Mouse (Mus musculus) stomach, postnatal 0 days (tissue): ENCODE measurements at regions not wholly inside any gene's neighbourhood (a gene's known extent, or its start where the extent isn't known, plus 50 kb on each side); places are given as distances from the start of the nearest gene placed in this dataset.

ENCODE experiments used
- ATAC-seq: fragments of 200-750 bp; cut with Nextera tagmentation; 2 replicates; pipeline ENCODE4 v1.8.0; 2017; ENCODE audit not compliant: low FRiP score, low TSS enrichment
- DNase-seq: peaks from one replicate; pipeline ENCODE4 v3.0.0-alpha.2; 2016; ENCODE audit warnings: low spot score
- H3K27ac ChIP-seq: fragments of 300-500 bp; sonication (generic); replicated peaks from 2 replicates; pipeline ENCODE4 v1.5.1; 2014; ENCODE audit warnings: mild to moderate bottlenecking, control low read depth
- H3K27me3 ChIP-seq: fragments of 300-500 bp; sonication (generic); 2 replicates; pipeline ENCODE4 v1.6.1; 2014; ENCODE audit warnings: low read length; ENCODE audit not compliant: control insufficient read depth, insufficient read depth
- H3K36me3 ChIP-seq: fragments of 300-500 bp; sonication (generic); 2 replicates; pipeline ENCODE4 v1.6.1; 2014; ENCODE audit warnings: low read length, mixed read lengths; ENCODE audit not compliant: control insufficient read depth, insufficient read depth
- H3K4me1 ChIP-seq: fragments of 300-500 bp; sonication (generic); replicated peaks from 2 replicates; pipeline ENCODE4 v1.6.1; 2014; ENCODE audit warnings: antibody characterized with exemption; ENCODE audit not compliant: control insufficient read depth, insufficient read depth
- H3K4me2 ChIP-seq: fragments of 300-500 bp; sonication (generic); replicated peaks from 2 replicates; pipeline ENCODE4 v1.6.1; 2014; ENCODE audit warnings: low read depth, mild to moderate bottlenecking, control low read depth, moderate library complexity
- H3K4me3 ChIP-seq: fragments of 300-500 bp; sonication (generic); 2 replicates; pipeline ENCODE4 v1.5.1; 2014; ENCODE audit warnings: low read depth, low read length, control low read depth
- H3K9ac ChIP-seq: fragments of 300-500 bp; sonication (generic); 2 replicates; pipeline ENCODE4 v1.6.1; 2014; ENCODE audit warnings: mild to moderate bottlenecking, low read length, control low read depth, mixed read lengths
- H3K9me3 ChIP-seq: fragments of 300-500 bp; sonication (generic); 2 replicates; pipeline ENCODE4 v1.6.1; 2016; ENCODE audit warnings: low read length; ENCODE audit not compliant: control insufficient read depth
- CTCF ChIP-seq: IDR thresholded peaks from 2 replicates; pipeline ENCODE4 v1.5.1; 2016; ENCODE audit warnings: antibody characterized with exemption, low read depth, mild to moderate bottlenecking, moderate library complexity
- EP300 ChIP-seq: optimal IDR thresholded peaks from 2 replicates; pipeline ENCODE3; 2016; ENCODE audit warnings: antibody characterized with exemption
- WGBS: fragments of 180-500 bp; shearing (Covaris S2); extraction: QIAGEN DNeasy Blood & Tissue Kit; methylation state at CpG from one replicate; pipeline ENCODE4 v1.1.7; 2014; 5-methylcytosine and 5-hydroxymethylcytosine counted together

GRCm38 (mm10) chr3:20590143-20590542, 223.2 kb upstream of the Agtr1b start:
- WGBS: 39% methylated on average over 2 of the region's 2 CpGs
- peak; percentile 14 for DNase-seq
- no peaks in the 10 kb centered on the region for H3K9me3 ChIP-seq
- no peak overlapping the region for H3K4me2 ChIP-seq
- ATAC-seq: no peak
- H3K4me3 ChIP-seq: no peak overlapping the region
- H3K36me3 ChIP-seq: no peaks in the 10 kb centered on the region
- no peak for TF ChIP-seq EP300
- peak; percentile 91 for TF ChIP-seq CTCF
- H3K4me1 ChIP-seq: no peaks in the 10 kb centered on the region
- no peak overlapping the region for H3K27ac ChIP-seq
- no peaks in the 10 kb centered on the region for H3K27me3 ChIP-seq
- no peak overlapping the region for H3K9ac ChIP-seq

DNA sequence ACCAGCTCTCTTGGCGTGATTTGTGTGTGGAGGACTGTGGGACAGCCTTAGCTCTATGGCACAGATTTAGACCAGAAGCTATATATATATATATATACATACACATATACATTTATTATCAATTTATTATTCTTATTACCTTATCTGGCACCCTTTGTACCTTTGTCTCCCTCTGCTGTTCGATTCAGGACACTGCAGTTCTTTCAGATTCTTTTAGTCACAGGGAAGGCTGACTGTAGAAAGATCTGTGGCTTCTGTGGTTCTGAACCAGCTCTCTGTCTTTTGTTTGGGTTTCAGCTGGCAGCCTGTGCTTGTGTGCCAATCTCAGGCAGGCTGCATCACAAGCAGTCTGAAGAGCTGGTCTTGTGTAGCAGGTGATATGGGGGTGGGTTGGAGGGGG, 184.6 kb upstream of the Agtr1b start:
- WGBS: 43% methylated on average over 2 of the region's 2 CpGs
- H3K27ac ChIP-seq: no peak overlapping the region
- DNase-seq: no peak

DNA sequence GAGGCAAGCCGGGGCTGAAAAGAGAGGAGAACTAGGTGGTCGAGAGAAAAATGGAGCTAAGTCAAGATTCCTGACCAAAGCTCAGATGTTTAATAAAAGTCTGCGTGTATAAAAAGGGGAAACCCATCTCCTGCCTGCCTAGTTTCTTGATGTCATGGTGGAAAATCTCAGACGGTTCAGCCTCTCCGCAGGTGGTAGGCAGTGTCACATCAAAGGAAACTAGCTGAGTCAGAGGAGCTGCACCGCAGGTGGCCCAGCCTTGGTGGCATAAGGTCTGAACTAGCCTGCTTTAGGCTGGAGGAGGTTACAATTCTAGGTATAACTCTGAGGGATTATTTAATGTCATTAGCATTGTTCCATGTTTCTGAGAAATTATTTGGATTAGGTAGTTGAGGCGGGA, 177.0 kb upstream of the Agtr1b start:
- Histone ChIP-seq H3K27ac (no peak overlapping the region), H3K4me1 (no peaks in the 10 kb centered on the region), H3K4me3 (no peak overlapping the region), H3K9me3 (no peaks in the 10 kb centered on the region), H3K27me3 (no peaks in the 10 kb centered on the region), H3K9ac (no peak overlapping the region), H3K4me2 (no peak overlapping the region), H3K36me3 (no peaks in the 10 kb centered on the region)
- TF ChIP-seq CTCF: no peak
- TF ChIP-seq EP300: no peak
- ATAC-seq (no peak), DNase-seq (no peak)
- WGBS: 71% methylated on average over 7 of the region's 7 CpGs

More for the DNA sequence above, 184.6 kb upstream of the Agtr1b start:
- TF ChIP-seq CTCF (peak; percentile 71), EP300 (no peak)
- no peak overlapping the region for H3K9ac ChIP-seq
- no peaks in the 10 kb centered on the region for H3K36me3 ChIP-seq
- no peak overlapping the region for H3K4me3 ChIP-seq
- no peak for ATAC-seq
- H3K4me1 ChIP-seq: no peaks in the 10 kb centered on the region
- no peaks in the 10 kb centered on the region for H3K9me3 ChIP-seq
- no peak overlapping the region for H3K4me2 ChIP-seq
- H3K27me3 ChIP-seq: no peaks in the 10 kb centered on the region

GRCm38 (mm10) chr3:20538492-20539004, 171.6 kb upstream of the Agtr1b start:
- ATAC-seq: no peak
- Histone ChIP-seq H3K27me3 (no peaks in the 10 kb centered on the region), H3K27ac (no peak overlapping the region), H3K36me3 (no peaks in the 10 kb centered on the region), H3K4me2 (no peak overlapping the region), H3K4me1 (no peaks in the 10 kb centered on the region), H3K4me3 (no peak overlapping the region), H3K9ac (no peak overlapping the region), H3K9me3 (no peaks in the 10 kb centered on the region)
- TF ChIP-seq EP300 (no peak), CTCF (no peak)
- WGBS: 55% methylated on average over 4 of the region's 4 CpGs
- no peak for DNase-seq

- H3K9me3 ChIP-seq: no peaks in the 10 kb centered on the region
- no peak overlapping the region for H3K9ac ChIP-seq
- no peak overlapping the region for H3K4me2 ChIP-seq
- H3K27ac ChIP-seq: no peak overlapping the region
- TF ChIP-seq CTCF (peak; percentile 86), EP300 (no peak)
- no peak for ATAC-seq
- peak; percentile 30 for DNase-seq
- no peaks in the 10 kb centered on the region for H3K27me3 ChIP-seq
- H3K4me1 ChIP-seq: no peaks in the 10 kb centered on the region
- H3K36me3 ChIP-seq: no peaks in the 10 kb centered on the region
- 45% methylated on average over 6 of the region's 6 CpGs for WGBS
- no peak overlapping the region for H3K4me3 ChIP-seq
Observed at GRCm38 (mm10) chr3:20520738-20521137, 153.8 kb upstream of the Agtr1b start.

DNA sequence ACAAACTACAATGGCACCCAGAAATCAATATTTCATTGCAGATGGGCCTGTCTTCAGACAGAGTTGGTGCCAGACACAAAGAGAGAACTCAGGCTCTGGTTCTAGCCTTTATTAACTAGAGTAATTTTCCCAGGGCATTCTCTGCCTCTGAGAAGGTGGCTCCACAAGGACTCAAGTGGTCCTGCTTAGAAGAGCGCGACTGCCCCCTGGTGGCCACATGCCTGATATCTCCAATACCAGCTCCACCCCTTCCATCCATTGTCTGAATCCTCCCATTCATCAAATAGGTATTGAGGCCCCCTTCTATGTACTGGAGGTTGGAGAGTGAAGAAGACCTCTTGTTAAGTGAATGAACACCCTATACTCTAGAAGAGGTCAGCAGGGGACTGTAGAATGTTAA, 142.2 kb upstream of the Agtr1b start:
- H3K27me3 ChIP-seq: no peaks in the 10 kb centered on the region
- no peak overlapping the region for H3K27ac ChIP-seq
- no peaks in the 10 kb centered on the region for H3K36me3 ChIP-seq
- H3K4me2 ChIP-seq: no peak overlapping the region
- H3K4me3 ChIP-seq: no peak overlapping the region
- no peaks in the 10 kb centered on the region for H3K9me3 ChIP-seq
- peak; percentile 89 for TF ChIP-seq CTCF
- TF ChIP-seq EP300: no peak
- DNase-seq (peak; percentile 84), ATAC-seq (peak; percentile 64; the same call in 1 of the 2 replicates)
- H3K9ac ChIP-seq: no peak overlapping the region
- 0% methylated on average over 2 of the region's 2 CpGs for WGBS
- no peaks in the 10 kb centered on the region for H3K4me1 ChIP-seq
